Mouse (Mus musculus) lung, postnatal 25 days (tissue): ENCODE measurements around the gene Nedd4.
"Not testable (repeated sequence)": the region's sequence is repeated elsewhere in the genome, so short reads cannot be mapped to it uniquely, and the experiment has no call there.

Experiments used
- DNase-seq: peaks from one replicate; pipeline ENCODE4 v3.0.0; 2022; ENCODE audit warnings: low spot score

Gene Nedd4

DNA sequence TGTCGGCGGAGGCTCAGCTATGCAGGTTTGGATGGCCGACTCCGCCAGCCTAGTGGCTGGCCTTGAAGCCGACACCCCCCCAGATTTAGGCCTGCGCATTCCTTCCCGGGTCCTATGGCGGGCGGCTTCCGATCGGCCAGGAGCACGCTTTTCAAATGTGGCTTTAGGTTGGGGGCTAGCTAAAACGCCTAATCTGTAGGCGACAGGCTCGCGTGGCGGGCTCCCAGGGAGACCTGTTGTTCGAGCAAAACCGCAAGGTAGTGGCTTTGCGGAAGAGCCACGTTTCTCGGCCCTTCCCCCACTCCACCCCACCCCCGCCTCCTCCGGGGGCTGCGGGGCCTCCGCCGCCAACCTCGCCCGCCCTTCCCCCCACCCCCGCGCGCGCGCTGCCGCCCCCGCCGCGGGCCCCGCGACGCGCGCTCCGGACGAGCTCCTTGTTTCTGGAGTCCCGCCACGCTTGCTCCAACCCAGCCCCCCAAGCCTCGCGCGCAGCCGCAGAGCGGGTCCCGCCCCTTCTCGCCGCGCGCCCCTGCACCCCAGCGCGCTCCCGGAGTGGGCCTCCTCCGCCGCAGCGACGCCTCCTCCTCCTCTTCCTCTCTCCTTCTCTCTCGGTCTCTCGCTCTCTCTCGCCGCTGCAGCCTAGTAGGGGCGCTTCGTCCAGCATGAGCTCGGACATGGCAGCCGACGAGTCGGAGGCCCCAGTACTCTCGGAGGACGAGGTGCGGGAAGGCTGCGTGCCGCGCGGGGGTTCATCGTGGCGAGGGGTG is at the start of gene Nedd4:
Gene Nedd4, plus strand, starts transcription at position 452 of the 767 bp plus-strand sequence.
- peak; percentile 94 for DNase-seq

DNA sequence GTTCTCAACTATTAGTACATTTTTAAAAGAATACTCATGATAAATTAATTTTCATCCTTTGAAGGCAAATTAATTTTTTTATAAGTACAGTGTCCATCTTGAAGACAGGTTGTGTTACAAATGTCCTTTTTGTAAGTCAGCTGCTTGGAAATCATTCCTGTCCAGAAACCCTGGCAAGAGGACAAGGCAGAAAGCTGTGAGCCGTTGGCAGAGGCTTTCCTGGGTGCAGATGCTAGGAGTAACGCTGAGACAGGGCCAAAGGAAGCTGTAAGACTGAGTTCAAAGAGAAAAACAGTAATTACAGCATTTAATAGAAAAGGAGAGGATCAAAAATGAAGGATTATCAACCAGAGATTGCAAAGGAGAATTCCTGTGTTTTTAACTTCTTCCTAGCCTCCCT is 48.3 kb upstream of the Nedd4 start:
- DNase-seq = no peak

DNA sequence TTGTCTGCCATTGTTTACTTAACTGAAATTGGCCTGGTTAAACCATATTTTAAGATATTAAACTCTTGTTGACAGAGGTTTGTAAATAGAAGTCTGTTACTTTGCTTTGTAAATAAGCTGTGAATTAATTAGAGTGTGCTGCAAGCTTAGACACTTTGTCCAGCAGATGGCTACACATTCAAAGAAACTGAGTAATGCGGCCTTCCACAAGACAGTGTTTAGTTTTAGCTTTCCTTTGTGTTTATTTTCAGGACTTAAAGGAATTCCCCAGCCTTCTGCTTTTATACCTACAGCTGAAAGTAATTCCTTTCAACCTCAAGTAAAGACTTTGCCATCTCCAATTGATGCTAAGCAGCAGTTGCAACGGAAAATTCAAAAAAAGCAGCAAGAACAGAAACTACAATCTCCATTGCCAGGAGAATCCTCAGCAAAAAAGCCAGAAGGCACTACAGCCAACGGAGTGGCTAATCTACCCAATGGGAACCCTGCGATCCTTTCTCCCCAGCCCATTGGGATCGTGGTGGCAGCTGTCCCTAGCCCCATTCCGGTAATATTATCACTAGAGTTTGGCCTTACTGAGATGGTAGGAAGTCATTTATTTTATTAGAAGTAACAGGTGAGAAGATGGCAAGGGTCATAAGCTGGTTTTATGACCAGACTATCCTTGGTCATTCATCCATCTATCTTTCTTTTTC is 47.2 kb upstream of the Nedd4 start:
- peak; percentile 10 for DNase-seq

DNA sequence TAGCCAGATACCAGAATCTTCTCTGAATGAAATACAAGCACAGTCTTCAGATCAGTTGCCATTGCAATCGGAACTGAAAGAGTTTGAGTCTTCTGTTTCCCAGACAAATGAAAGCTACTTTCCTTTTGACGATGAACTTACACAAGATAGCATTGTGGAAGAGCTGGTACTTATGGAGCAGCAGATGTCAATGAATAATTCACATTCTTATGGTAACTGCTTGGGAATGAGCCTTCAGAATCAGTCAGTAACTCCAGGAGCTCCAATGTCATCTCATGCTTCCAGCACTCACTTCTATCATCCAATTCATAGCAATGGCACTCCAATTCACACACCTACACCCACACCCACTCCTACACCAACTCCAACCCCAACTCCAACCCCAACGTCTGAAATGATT is 44.1 kb upstream of the Nedd4 start:
- DNase-seq = no peak

DNA sequence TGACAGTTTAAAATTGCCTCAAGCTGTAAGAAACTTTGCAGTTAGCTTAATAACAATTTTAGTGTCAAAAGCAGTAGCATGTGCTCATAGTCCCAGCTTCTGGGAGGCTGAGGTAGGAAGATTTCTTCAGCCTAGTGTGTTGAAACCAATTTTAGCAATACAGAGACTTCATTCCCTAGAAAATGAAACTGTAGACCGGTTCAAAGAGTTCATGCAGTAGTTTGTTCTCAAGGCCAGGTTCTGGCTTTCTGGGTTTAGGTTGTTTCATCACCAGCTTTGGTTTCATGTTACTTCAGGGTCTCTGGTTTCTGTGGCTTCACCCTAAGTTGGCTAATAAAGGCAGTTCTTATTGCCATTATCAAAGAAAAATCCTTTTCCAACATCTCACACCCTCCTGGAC is 38.5 kb upstream of the Nedd4 start:
- DNase-seq = no peak

DNA sequence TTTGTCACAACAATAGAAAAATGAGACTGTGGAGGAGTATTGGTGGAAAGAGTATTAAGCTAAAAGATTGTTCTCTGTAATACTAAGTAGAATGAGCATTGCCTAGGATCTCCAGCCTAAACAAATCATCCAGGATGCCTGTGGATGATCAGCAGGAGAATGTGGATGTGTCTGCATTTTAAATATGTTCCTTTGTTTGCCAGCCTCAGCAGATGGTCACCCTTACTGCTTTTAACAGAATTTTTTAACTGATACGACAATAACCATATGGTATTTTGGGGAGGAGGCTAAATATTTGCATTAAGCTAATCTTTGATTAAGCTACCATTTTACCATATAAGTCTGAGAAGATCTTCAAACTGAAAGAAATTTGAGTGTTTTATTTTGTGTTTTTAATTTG is 34.5 kb upstream of the Nedd4 start:
- DNase-seq = no peak

DNA sequence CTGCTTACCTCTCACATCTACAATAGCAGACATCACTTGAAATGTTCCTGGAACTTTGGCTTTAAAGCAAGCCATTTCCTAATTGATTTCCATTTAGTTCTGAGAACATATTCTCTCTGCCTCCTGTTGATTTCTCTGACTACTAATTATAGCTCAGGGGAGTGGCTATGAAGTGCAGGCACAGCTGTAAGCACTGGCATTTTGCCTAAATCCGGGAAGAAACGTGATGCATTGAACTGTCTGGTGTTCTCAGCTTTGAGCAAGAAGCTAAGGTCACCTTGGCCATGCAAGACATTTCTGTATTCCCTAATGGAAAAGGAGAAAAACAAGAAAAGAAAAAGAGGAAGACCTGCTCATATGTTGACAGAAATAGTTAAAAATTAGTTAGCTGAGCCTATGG is 33.6 kb upstream of the Nedd4 start:
- DNase-seq = peak; percentile 44

DNA sequence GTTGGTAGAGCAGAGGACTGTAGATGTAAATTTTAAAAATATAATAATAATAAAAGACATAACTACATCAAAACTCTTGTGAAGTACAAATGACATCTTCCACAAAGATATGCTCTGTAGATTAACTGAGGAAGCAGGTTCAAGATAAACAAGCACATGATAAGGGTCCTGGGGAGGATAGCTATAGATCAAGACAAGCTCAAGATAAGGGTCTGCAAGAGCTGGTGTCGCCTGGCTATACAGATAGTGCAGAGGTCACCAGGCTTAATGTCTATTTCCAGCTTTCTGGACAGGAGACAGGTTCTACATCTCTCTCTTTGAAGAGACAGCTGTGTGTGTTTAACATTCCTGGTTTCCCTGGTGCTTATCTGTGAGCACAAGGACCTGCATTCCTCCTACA is 29.9 kb upstream of the Nedd4 start:
- DNase-seq = no peak

DNA sequence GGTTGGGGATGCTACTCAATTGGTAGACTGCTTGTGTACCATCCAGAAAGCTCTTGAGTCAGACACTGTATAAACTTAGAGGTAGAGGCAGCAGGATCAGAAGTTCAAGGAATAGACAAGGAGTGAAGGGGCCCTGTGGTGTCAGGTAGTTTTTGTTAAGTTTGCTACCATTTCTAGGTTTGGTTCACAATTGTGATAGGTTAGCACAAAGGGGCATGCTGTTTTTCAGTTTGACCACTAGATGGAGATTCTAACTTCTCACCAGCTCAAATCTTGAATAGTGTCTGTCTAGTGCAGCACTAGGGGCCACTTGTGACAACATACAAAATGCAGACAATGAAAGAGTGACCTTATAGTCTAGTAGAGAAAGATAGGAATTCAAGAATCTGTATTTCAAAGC is 27.0 kb upstream of the Nedd4 start:
- DNase-seq = no peak

DNA sequence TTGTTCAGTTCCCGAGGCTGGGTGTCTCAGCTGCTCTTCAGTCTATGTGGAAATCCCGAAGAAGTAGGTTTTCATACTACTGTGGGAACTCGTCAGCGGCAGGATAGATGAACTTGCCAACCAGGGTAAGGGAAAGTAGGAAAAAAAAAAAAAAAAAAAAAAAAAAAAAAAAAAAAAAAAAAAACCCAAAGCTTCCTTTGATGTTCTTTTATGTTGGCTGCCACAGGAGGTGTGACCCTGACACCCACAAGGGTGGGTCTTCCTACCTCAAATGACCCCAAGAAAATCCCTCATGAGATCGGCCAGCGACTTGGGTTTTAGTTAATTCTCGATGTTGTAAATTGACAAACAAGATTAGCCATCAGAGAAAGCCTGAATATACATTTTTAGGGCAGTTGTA is 25.6 kb upstream of the Nedd4 start:
- DNase-seq = no peak

DNA sequence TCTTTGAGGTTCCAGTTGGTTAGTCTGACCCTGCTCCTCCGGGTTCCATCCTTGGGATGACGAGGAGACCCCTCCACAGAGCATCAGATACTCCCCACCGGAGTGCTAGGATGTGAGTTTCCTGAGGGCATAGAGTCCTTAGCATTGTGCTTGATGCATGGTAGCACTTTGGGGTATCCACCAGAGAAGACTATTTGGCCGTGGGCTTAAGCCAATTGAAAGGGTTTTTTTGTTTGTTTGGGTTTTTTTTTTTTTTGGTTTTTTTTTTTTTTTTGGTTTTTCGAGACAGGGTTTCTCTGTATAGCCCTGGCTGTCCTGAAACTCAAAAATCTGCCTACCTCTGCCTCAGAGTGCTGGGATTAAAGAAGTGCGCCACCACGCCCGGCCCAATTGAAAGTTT is 24.9 kb upstream of the Nedd4 start:
- DNase-seq = no peak

DNA sequence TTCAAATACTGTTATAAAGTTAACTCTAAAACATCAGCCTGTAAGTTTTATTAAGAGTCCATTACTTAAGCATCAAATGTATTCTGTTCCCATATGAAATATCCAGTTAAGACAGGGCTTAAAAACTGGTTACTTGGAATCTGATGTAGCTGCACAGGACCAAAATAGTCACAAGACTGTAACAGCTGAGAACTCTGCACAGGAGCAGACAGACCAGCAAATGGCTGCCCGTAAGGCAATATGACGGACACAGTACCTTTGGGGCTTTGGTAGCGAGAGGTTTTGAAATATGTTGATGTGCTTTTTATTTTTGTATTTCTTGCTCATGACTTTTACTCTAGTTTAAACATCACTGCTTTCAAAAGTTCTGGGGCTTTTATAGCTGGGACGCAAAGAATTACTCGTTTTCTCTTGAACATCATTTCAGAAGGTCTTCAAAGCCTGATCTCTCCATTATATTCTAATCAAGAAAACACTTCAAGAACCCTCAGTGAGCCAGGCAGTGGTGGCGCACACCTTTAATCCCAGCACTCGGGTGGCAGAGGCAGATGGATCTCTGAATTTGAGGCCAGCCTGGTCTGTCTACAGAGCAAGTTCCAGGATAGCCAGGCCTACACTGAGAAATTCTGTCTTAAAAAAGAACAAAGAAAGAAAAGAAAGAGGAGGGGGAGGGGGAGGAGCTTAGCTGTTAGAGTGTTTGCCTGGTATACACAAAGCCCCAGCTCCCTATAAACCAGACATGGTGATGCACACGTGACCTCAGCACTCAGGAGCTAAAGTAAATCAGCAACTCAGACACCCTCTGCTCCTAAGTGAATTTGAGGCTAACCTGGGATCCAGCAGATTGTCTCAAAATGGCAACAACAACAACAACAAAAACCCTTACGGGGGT is 22.9 kb upstream of the Nedd4 start:
- DNase-seq = no peak

DNA sequence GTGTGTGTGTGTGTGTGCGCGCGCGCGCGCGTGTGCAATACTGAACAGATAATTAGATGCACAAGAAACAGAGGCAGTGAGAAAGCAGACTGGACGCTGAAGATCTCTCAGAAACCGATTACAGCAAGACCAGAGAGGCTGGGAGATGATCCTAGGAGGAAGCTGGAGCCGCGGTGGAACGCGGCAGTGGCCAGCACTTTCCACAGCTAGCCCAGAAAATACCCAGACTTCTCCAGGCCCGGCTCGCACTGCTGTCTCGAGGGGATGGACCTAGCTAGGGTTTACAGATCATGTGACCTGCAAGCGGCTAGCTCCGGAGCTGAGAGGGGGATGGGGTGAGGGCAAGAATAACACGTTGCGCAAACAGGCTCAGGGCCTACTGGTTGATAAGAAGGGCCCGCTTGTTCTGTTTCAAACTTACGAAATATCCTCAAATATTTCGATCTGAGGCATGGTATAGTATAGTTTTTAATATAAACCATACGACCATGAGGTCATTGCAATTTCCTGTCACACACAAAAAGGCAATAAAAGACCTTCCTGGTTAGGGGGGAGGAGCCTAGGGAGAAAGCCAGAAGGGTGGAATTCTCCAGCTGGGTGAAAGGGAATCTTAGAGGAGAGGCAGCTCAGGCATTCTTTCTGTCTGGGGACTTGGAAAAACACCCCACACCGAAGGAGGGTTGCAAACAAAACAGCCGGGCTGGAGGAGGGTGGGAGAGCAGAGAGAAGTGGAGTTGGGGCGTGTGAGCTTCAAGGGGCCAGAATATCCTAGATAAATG is 22.1 kb upstream of the Nedd4 start:
- DNase-seq = peak; percentile 93

DNA sequence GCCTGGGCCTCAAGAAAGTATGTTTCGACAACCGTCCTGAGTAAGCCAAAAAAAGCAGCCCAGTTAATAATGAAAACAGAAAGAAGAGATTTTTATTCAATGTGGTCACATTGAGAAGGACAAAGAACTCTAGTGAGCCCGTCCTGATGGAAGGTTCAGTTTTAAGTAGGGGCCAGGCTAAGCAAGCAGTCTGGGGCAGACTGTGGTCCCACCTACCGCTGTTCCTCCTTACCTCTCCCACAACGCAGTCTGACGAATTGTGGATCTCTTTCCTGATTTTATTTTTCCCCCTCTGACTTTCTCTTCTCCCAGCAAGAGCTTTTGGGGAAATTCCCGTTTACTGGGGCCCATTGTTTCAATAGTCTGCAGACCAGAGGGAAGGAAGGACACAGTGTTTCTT is 21.5 kb upstream of the Nedd4 start:
- no peak for DNase-seq

DNA sequence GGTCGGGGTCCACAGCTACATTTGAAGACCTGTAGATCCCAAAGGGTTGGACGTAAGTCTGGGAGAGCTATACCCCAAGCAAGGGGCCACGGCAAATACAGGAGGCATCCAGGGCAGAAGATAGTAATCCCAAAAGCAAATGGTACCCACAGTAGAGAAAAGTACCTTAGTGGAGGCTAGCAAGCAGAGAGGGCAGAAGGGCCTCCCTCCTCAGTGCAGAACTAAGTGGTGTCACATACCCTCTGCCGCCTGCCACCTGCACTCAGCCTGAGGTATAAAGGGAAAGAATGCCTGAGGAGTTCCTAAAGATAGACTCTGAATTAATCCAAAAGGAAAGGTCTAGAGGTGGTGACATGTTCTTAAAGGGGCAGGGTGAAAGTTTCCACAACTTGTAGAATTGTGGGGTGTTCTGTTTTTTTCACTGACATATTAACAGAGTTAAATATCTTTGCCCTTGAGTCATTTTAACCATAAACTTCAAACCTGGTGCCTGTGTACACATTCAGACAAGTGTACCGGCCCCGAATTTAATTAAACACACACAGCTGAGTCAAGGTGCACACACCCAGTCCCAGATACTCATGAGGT is 21.0 kb upstream of the Nedd4 start:
- DNase-seq = no peak

DNA sequence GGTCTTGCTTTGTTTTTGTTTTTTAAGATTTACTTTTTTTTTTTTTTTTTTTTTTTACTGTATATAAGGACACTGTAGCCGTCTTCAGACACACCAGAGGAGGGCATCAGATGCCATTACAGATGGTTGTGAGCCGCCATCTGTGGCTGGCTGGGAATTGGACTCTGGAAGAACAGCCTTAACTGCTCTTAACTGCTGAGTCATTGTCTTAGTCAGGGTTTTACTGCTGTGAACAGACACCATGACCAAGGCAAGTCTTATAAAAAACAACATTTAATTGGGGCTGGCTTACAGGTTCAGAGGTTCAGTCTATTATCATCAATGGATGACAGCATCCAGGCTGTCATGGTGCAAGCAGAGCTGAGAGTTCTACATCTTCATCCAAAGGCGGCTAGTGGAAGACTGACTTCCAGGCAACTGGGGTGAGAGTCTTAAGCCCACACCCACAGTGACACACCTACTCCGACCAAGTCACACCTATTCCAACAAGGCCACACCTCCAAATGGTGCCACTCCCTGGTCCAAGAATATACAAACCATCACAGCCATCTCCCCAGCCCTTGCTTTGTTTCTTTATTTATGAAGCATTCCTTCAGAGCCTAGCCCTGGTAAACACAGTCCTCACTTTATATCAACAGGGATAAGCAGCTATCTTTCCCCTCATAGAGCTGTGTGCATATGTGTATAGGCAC is 19.2 kb upstream of the Nedd4 start:
- DNase-seq = not testable (repeated sequence)

DNA sequence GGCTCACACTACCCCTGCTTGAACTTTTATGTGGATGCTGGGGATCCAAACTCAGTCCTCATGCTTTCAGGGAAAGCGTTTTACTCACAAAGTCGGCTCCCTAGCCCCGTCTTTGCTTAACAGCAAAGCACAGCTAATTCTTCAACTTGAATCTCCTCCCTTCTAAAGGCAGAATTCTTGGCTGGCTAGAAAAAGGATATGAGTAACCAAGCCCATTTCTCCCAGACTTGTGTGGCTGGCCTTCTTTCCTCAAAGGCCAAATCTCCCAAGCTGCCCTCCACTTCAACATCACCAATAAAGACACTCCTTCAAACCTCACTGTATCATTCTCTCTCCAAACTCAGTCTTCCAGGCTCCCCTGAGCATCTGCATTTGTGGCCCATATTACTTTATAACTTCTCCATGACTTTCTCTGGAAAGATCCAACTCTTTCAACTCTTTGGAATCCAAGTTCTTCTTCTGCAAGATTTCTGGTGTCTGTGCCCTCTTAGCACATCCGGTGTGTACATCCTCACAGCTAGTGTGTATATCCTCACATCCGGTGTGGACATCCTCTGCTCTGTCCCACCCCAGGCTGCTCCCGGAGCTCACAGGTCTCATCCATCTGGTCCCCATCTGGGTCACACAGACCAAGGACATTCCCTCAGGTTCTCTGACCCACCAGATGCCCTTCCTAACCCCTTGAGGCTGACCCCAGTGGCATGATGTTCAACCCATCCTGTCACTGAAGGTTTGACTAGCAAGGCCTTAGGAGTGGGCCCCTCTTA is 18.3 kb upstream of the Nedd4 start:
- no peak for DNase-seq

DNA sequence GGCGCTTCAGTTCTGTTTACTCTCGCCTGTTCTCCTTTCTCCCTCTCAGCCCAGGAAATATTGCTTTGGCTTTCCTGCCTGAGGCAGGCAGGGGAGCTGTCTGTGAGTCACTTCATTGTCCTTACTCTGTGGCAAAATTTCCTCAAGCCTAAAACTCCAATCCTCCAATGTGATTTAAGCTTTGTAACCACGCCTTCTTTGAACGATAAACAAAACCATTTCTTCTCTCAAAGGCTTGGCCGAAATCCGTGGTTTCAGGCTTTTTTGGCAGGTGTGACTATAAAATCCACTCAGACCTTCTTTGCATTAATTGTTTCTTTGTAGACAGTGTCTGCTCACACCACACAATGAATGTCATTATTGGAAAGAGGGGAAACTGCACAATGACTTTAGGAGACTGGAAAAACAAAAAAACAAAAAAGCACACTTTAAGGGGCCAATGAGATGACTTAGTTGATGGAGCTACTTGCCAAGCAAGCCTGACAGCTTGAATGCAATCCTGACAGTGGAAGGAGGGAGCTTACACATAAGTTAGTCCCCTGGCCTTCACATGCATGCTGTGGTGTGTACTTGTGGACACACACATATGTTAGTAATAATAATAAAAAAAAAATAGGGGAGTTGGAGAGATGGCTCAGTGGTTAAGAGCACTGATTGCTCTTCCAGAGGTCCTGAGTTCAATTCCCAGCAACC is 17.6 kb upstream of the Nedd4 start:
- no peak for DNase-seq

DNA sequence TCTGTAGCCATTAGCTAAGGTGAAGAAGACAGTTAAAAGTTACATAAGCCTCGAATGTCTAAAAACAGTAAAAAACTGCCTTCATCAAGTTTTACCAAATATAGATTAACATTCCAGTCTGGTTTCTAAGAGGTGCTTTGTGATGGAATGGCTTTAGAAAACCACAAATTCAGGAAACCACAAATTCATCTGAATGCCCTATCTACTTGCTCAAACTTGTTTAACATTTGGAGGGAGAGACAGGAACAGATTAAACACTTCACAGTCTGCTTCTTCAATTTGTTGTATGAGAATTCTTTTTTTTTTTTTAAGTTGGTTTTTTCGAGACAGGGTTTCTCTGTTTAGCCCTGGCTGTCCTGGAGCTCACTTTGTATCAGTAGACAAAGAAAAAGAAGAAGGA is 12.4 kb upstream of the Nedd4 start:
- no peak for DNase-seq

DNA sequence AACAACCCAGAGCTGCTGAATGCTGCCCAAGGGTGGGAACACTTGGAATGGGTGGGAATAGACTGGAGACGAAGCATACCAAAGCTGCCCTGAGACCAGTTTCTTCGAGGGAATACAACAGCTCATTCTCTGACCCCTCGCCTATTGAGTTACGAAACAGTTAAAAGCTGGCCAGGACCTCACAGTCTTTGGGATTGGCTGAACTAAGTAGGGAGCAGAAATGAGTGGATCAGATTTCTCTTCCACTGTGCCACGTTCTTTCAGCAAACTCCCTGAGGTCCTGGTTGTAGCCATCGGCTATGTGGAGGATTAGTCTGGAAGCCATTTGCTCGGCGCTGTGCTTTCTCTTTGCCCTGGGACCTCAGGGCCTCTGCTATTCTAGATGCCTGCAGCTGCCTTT is 9.2 kb upstream of the Nedd4 start:
- no peak for DNase-seq
